Mouse (Mus musculus) kidney, embryonic 14.5 days (tissue): ENCODE data around the gene Srgap3. TPM values are rescaled to one million over a fixed set of nuclear protein-coding genes. Genes with fewer than 3 reads are reported as not detected.
A peak's percentile ranks its signal among the peaks of the same experiment; 100 is the strongest.

Experiments
- ATAC-seq: fragments of 200-750 bp; cut with Nextera tagmentation; 2 replicates; pipeline ENCODE4 v1.8.0; 2017; ENCODE audit warnings: moderate number of reproducible peaks, mild to moderate bottlenecking, moderate TSS enrichment, moderate library complexity; ENCODE audit not compliant: low FRiP score, low TSS enrichment
- H3K27ac ChIP-seq: fragments of 300-500 bp; sonication (generic); 2 replicates; pipeline ENCODE4 v1.5.1; 2014; ENCODE audit warnings: low read depth, mild to moderate bottlenecking, low read length, moderate library complexity, mixed read lengths
- H3K27me3 ChIP-seq: fragments of 300-500 bp; sonication (generic); 2 replicates; pipeline ENCODE4 v1.6.1; 2014; ENCODE audit warnings: mild to moderate bottlenecking, low read length; ENCODE audit not compliant: control insufficient read depth, insufficient read depth
- H3K36me3 ChIP-seq: fragments of 300-500 bp; sonication (generic); 2 replicates; pipeline ENCODE4 v1.6.1; 2014; ENCODE audit warnings: low read length, mixed read lengths; ENCODE audit not compliant: control insufficient read depth, insufficient read depth
- H3K4me1 ChIP-seq: fragments of 300-500 bp; sonication (generic); 2 replicates; pipeline ENCODE4 v1.6.1; 2014; ENCODE audit warnings: low read length, mixed read lengths; ENCODE audit not compliant: control insufficient read depth, insufficient read depth
- H3K4me2 ChIP-seq: fragments of 300-500 bp; sonication (generic); replicated peaks from 2 replicates; pipeline ENCODE4 v1.6.1; 2014; ENCODE audit warnings: low read depth, mild to moderate bottlenecking, low read length
- H3K4me3 ChIP-seq: fragments of 300-500 bp; sonication (generic); 2 replicates; pipeline ENCODE4 v1.5.1; 2014; ENCODE audit warnings: mild to moderate bottlenecking, low read length
- H3K9ac ChIP-seq: fragments of 300-500 bp; sonication (generic); 2 replicates; pipeline ENCODE4 v1.6.1; 2014; ENCODE audit warnings: low read depth, mild to moderate bottlenecking, low read length, moderate library complexity
- H3K9me3 ChIP-seq: fragments of 300-500 bp; sonication (generic); 2 replicates; pipeline ENCODE4 v1.6.1; 2016; ENCODE audit warnings: low read length; ENCODE audit not compliant: control insufficient read depth
- WGBS: fragments of 180-500 bp; shearing (Covaris S2); extraction: QIAGEN DNeasy Blood & Tissue Kit; methylation state at CpG from one replicate; pipeline ENCODE4 v1.1.7; 2014; 5-methylcytosine and 5-hydroxymethylcytosine counted together
- polyA plus RNA-seq: library from polyadenylated mRNA; unstranded; fragments of >200 nt; fragmentation: Nextera tagmentation; extraction: Ambion mirVana; gene quantifications from 2 replicates; pipeline ENCODE4 v1.2.1, GENCODE M21; 2014

Gene Srgap3
- polyA plus RNA-seq, 1 experiment from 2014 or later = 6.9 TPM

DNA sequence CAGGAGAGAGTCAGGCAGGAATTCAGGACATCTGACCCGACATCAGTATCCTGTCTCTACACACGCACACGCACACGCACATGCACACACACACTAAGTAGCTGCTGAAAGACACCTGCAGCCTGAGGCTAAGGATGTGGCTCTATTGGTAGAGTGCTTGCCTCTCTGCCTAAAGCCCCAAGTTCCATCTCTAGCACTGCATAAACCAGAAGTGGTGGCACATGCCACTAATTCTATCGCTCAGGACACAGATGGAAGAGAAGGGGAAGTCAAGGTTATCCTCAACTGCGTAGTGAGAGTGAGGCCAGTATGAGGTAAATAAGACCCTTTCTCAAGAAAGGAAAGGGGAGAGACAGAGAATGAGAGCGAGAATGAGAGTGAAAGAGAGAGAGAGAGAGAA, 6.8 kb upstream of the Srgap3 start:
- ATAC-seq = no peak
- 82% methylated on average over 7 of the region's 7 CpGs for WGBS

GRCm38 (mm10) chr6:112951254-112951653, 4.2 kb upstream of the Srgap3 start:
- Histone ChIP-seq H3K27ac (no peak overlapping the region), H3K4me3 (no peak overlapping the region), H3K36me3 (no peaks in the 10 kb centered on the region), H3K4me1 (peaks cover 17% of the 10 kb centered on the region; the same call in 1 of the 2 replicates), H3K4me2 (no peak overlapping the region), H3K27me3 (no peaks in the 10 kb centered on the region), H3K9ac (no peak overlapping the region), H3K9me3 (no peaks in the 10 kb centered on the region)
- no peak for ATAC-seq
- 88% methylated on average over 2 of the region's 2 CpGs for WGBS

More for the DNA sequence above, 6.8 kb upstream of the Srgap3 start:
- H3K4me2 ChIP-seq = no peak overlapping the region
- no peak overlapping the region for H3K27ac ChIP-seq
- H3K4me1 ChIP-seq = peaks cover 28% of the 10 kb centered on the region
- no peaks in the 10 kb centered on the region for H3K9me3 ChIP-seq
- H3K36me3 ChIP-seq = no peaks in the 10 kb centered on the region
- H3K4me3 ChIP-seq = no peak overlapping the region
- H3K27me3 ChIP-seq = no peaks in the 10 kb centered on the region
- H3K9ac ChIP-seq = no peak overlapping the region

DNA sequence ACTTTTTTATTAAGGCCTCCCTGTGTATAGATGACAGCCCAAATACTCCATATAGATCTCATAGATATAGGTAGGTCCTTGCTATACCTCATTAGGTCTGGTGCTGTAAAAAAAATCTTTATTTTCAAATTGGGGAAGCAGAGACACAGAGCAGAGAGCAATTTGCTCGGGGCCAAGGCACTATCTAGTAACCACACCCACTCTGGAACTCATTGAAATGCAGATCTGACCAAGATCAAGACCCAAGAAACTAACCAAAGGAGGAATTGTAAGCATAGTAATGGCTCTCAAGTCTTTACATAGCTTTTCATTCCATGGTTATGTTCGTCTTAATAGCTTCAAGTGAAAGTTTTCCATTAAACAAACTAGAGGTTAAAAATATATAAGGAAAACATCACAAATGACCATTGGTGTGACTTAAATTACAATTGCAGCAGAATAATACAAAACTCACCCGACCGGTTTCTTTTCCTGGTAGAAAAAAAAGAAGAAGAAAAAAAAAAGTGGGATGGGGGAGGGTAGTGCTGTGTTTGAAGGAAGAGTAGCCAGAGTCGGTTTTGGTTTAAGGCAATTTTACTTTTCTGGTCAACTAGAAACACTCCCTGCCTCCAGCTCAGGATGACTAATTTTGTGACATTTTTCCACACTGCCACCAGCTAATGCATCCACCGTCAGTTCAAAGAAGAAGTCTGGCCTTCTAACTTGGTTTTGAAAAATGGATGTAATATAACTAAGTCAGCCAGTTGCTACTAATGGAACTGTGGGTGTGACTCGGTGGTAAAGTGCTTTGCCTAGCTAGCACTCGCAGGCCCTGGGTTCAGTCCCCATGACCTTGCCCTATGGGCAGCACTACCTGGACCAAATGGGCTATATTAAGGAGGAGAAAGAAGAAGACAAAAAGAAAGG, 3.4 kb upstream of the Srgap3 start:
- Histone ChIP-seq H3K4me1 (peaks cover 22% of the 10 kb centered on the region; the same call in 1 of the 2 replicates), H3K36me3 (no peaks in the 10 kb centered on the region), H3K4me3 (no peak overlapping the region), H3K27me3 (no peaks in the 10 kb centered on the region), H3K27ac (no peak overlapping the region), H3K9me3 (no peaks in the 10 kb centered on the region), H3K9ac (no peak overlapping the region), H3K4me2 (no peak overlapping the region; the same call in 1 of the 2 replicates)
- 52% methylated on average over 8 of the region's 8 CpGs for WGBS
- no peak for ATAC-seq

- no peak overlapping the region for H3K9ac ChIP-seq
- H3K27me3 ChIP-seq = no peaks in the 10 kb centered on the region
- no peak for ATAC-seq
- H3K9me3 ChIP-seq = no peaks in the 10 kb centered on the region
- H3K36me3 ChIP-seq = no peaks in the 10 kb centered on the region
- H3K4me2 ChIP-seq = no peak overlapping the region
- peaks cover 22% of the 10 kb centered on the region; the same call in 1 of the 2 replicates for H3K4me1 ChIP-seq
- no peak overlapping the region for H3K4me3 ChIP-seq
- H3K27ac ChIP-seq = 0 out of 2 replicates have a peak overlapping the region, but pooled peaks have one; percentile 24
- WGBS = 38% methylated on average over 2 of the region's 2 CpGs
Measured at GRCm38 (mm10) chr6:112949220-112949619, 2.2 kb upstream of the Srgap3 start.

DNA sequence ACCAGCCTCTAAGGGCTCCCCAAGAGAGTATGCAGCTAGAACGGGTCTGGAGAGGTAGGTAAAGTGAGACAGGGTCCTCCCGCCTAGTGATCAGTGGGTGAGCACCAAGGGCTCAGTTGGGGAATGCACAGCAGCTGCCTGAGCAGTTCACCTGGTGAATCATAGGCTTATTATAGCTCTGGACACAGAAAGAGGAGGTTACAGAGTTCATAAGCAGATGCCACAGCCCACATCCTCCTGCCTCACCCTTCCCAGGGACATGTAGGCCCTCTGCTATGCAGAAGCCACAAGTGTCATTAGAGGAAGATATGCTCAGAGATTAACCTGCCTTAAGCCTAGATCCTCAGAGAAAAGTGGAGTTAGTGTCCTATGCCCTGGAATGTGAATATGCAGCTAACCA, 1.4 kb upstream of the Srgap3 start:
- ATAC-seq = no peak
- no peak overlapping the region for H3K4me2 ChIP-seq
- no peak overlapping the region for H3K4me3 ChIP-seq
- H3K36me3 ChIP-seq = no peaks in the 10 kb centered on the region
- H3K4me1 ChIP-seq = peaks cover 22% of the 10 kb centered on the region; the same call in 1 of the 2 replicates
- no peaks in the 10 kb centered on the region for H3K9me3 ChIP-seq
- WGBS = 75% methylated on average over 2 of the region's 2 CpGs
- no peaks in the 10 kb centered on the region for H3K27me3 ChIP-seq
- H3K27ac ChIP-seq = no peak overlapping the region; the same call in 1 of the 2 replicates
- no peak overlapping the region for H3K9ac ChIP-seq

- peak overlapping the region; percentile 67 for H3K4me3 ChIP-seq
- H3K4me2 ChIP-seq = peak overlapping the region; percentile 88
- peak overlapping the region; percentile 72 for H3K9ac ChIP-seq
- H3K4me1 ChIP-seq = peaks cover 22% of the 10 kb centered on the region; the same call in 1 of the 2 replicates
- H3K36me3 ChIP-seq = no peaks in the 10 kb centered on the region
- H3K27ac ChIP-seq = peak overlapping the region; percentile 80; the same call in 1 of the 2 replicates
- WGBS = 10% methylated on average over 12 of the region's 12 CpGs
- ATAC-seq = no peak
- no peaks in the 10 kb centered on the region for H3K9me3 ChIP-seq
- H3K27me3 ChIP-seq = no peaks in the 10 kb centered on the region
Measured at GRCm38 (mm10) chr6:112946021-112946811, 850 bp downstream of the Srgap3 start.

- 37% methylated on average over 14 of the region's 14 CpGs for WGBS
- no peaks in the 10 kb centered on the region for H3K27me3 ChIP-seq
- peak overlapping the region; percentile 72 for H3K9ac ChIP-seq
- no peak for ATAC-seq
- H3K4me1 ChIP-seq = peaks cover 22% of the 10 kb centered on the region; the same call in 1 of the 2 replicates
- no peak overlapping the region; the same call in 1 of the 2 replicates for H3K27ac ChIP-seq
- H3K9me3 ChIP-seq = no peaks in the 10 kb centered on the region
- H3K36me3 ChIP-seq = no peaks in the 10 kb centered on the region
- peak overlapping the region; percentile 67 for H3K4me3 ChIP-seq
- peak overlapping the region; percentile 88 for H3K4me2 ChIP-seq
Measured at GRCm38 (mm10) chr6:112945181-112945751, 1.8 kb downstream of the Srgap3 start.

DNA sequence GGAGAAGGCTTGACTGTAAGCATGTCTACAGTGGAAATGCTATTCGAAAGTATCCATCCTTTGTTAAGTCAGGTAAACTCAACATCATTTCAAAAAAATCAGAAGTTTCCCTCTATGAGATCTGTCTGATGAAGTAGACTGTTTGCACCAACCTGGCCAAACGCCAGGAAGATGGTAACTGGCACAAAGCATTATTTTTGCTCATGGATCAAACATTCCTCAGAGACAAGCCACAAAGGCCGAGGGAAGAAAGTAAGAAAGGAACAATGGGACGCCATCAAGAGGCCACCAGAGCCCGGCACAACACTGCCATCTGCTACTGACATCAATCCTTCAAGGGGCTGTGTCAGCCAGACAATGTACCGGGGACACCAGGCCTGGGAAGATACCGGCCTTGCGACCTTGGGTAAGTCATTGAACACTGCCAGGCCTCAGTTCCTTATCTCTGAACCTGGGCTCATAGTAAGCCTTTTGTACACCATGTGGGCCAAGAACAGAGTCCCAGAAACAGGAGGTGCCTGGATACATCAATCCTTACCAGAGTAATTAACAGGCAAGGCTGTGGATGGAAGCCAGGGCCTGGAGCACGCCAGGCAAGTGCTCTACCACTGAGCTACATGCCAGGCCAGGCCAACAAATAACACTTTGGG, 3.3 kb downstream of the Srgap3 start:
- no peaks in the 10 kb centered on the region for H3K27me3 ChIP-seq
- WGBS = 86% methylated on average over 9 of the region's 9 CpGs
- H3K4me3 ChIP-seq = no peak overlapping the region
- H3K4me1 ChIP-seq = peaks cover 16% of the 10 kb centered on the region; the same call in 1 of the 2 replicates
- no peaks in the 10 kb centered on the region for H3K36me3 ChIP-seq
- no peak overlapping the region for H3K4me2 ChIP-seq
- no peak overlapping the region for H3K9ac ChIP-seq
- H3K27ac ChIP-seq = no peak overlapping the region
- no peaks in the 10 kb centered on the region for H3K9me3 ChIP-seq
- ATAC-seq = no peak
